Mouse (Mus musculus) kidney, embryonic 15.5 days (tissue): ENCODE data around the gene Rpl10a. TPM values are rescaled to one million over a fixed set of nuclear protein-coding genes. Genes with fewer than 3 reads are reported as not detected.
"Not testable (repeated sequence)": the region's sequence is repeated elsewhere in the genome, so short reads cannot be mapped to it uniquely, and the experiment has no call there.

ENCODE experiments used
- ATAC-seq: fragments of 200-750 bp; cut with Nextera tagmentation; replicated peaks from 2 replicates; pipeline ENCODE4 v1.8.0; 2017; ENCODE audit warnings: moderate TSS enrichment; ENCODE audit not compliant: low FRiP score
- H3K27ac ChIP-seq: fragments of 300-500 bp; sonication (generic); 2 replicates; pipeline ENCODE4 v1.5.1; 2015; ENCODE audit warnings: mild to moderate bottlenecking, inconsistent platforms
- H3K27me3 ChIP-seq: fragments of 300-500 bp; sonication (generic); 2 replicates; pipeline ENCODE4 v1.6.1; 2015; ENCODE audit warnings: inconsistent platforms
- H3K36me3 ChIP-seq: fragments of 300-500 bp; sonication (generic); 2 replicates; pipeline ENCODE4 v1.6.1; 2015; ENCODE audit warnings: inconsistent platforms
- H3K4me1 ChIP-seq: fragments of 300-500 bp; sonication (generic); 2 replicates; pipeline ENCODE4 v1.6.1; 2015; ENCODE audit warnings: inconsistent platforms
- H3K4me2 ChIP-seq: fragments of 300-500 bp; sonication (generic); 2 replicates; pipeline ENCODE4 v1.6.1; 2015; ENCODE audit warnings: moderate library complexity, mild to moderate bottlenecking, inconsistent platforms
- H3K4me3 ChIP-seq: fragments of 300-500 bp; sonication (generic); replicated peaks from 2 replicates; pipeline ENCODE4 v1.5.1; 2015; ENCODE audit warnings: mild to moderate bottlenecking, inconsistent platforms
- H3K9ac ChIP-seq: fragments of 300-500 bp; sonication (generic); 2 replicates; pipeline ENCODE4 v1.6.1; 2015; ENCODE audit warnings: mild to moderate bottlenecking, inconsistent platforms
- H3K9me3 ChIP-seq: fragments of 300-500 bp; sonication (generic); replicated peaks from 2 replicates; pipeline ENCODE4 v1.6.1; 2016; ENCODE audit warnings: inconsistent platforms
- WGBS: fragments of 180-500 bp; shearing (Covaris S2); methylation state at CpG from one replicate; pipeline ENCODE4 v1.1.7; 2015; ENCODE audit warnings: mixed read lengths; 5-methylcytosine and 5-hydroxymethylcytosine counted together
- polyA plus RNA-seq: library from polyadenylated mRNA; unstranded; fragments of >200 nt; fragmentation: Nextera tagmentation; extraction: Ambion mirVana; gene quantifications from 2 replicates; pipeline ENCODE4 v1.2.1, GENCODE M21; 2015

Gene Rpl10a
- polyA plus RNA-seq, 1 experiment from 2014 or later, result 643 TPM

GRCm38 (mm10) chr17:28350466-28351352 is 22.4 kb downstream of the Rpl10a start, which contains the start of gene Tead3:
Gene Tead3, minus strand, starts transcription at chr17:28350817.
- Histone ChIP-seq H3K4me3 (peak within 1 kb of the TSS; percentile 85), H3K4me1 (peaks cover 57% of the 10 kb centered on the region), H3K9me3 (no peaks in the 10 kb centered on the region), H3K4me2 (peak within 1 kb of the TSS; percentile 93), H3K27me3 (0 out of 2 replicates have a peak, but pooled peaks cover 7% of the 10 kb centered on the region), H3K27ac (peak within 1 kb of the TSS; percentile 99), H3K9ac (peak within 1 kb of the TSS; percentile 92), H3K36me3 (no peaks in the 10 kb centered on the region)
- under 1% methylated on average over 63 of the region's 73 CpGs for WGBS
- peak; percentile 84 for ATAC-seq

GRCm38 (mm10) chr17:28351353-28351890 is 23.2 kb downstream of the Rpl10a start:
- Histone ChIP-seq H3K27me3 (0 out of 2 replicates have a peak, but pooled peaks cover 7% of the 10 kb centered on the region), H3K4me1 (peaks cover 50% of the 10 kb centered on the region), H3K9ac (peak overlapping the region; percentile 92), H3K4me3 (peak overlapping the region; percentile 85), H3K36me3 (no peaks in the 10 kb centered on the region), H3K4me2 (peak overlapping the region; percentile 93), H3K9me3 (no peaks in the 10 kb centered on the region), H3K27ac (peak overlapping the region; percentile 99)
- peak; percentile 3; the same call in 1 of the 2 replicates for ATAC-seq
- 1% methylated on average over 29 of the region's 29 CpGs for WGBS

- 14% methylated on average over 11 of the region's 11 CpGs for WGBS
- Histone ChIP-seq H3K4me2 (peak overlapping the region; percentile 93), H3K9me3 (no peaks in the 10 kb centered on the region), H3K27ac (peak overlapping the region; percentile 99), H3K4me3 (peak overlapping the region; percentile 85), H3K27me3 (0 out of 2 replicates have a peak, but pooled peaks cover 7% of the 10 kb centered on the region), H3K36me3 (no peaks in the 10 kb centered on the region), H3K9ac (no peak overlapping the region), H3K4me1 (peaks cover 44% of the 10 kb centered on the region)
- ATAC-seq, result no peak
These were observed 23.7 kb downstream of the Rpl10a start for GRCm38 (mm10) chr17:28352018-28352417.

- H3K27ac ChIP-seq, result no peak overlapping the region
These were observed 27.6 kb downstream of the Rpl10a start for GRCm38 (mm10) chr17:28355871-28356270.

GRCm38 (mm10) chr17:28358576-28359261 is 30.4 kb downstream of the Rpl10a start:
- not testable (repeated sequence) for H3K27ac ChIP-seq

More at GRCm38 (mm10) chr17:28355871-28356270, 27.6 kb downstream of the Rpl10a start:
- no peaks in the 10 kb centered on the region for H3K36me3 ChIP-seq
- no peak for ATAC-seq
- no peak overlapping the region for H3K4me2 ChIP-seq
- H3K4me3 ChIP-seq, result no peak overlapping the region
- WGBS, result 85% methylated on average over 12 of the region's 12 CpGs
- peaks cover 30% of the 10 kb centered on the region for H3K4me1 ChIP-seq
- H3K27me3 ChIP-seq, result peaks cover 25% of the 10 kb centered on the region
- no peaks in the 10 kb centered on the region for H3K9me3 ChIP-seq
- no peak overlapping the region for H3K9ac ChIP-seq

GRCm38 (mm10) chr17:28360531-28361277 is 32.4 kb downstream of the Rpl10a start:
- WGBS, result 76% methylated on average over 9 of the region's 9 CpGs
- H3K9ac ChIP-seq, result no peak overlapping the region
- H3K9me3 ChIP-seq, result no peaks in the 10 kb centered on the region
- ATAC-seq, result no peak
- H3K4me1 ChIP-seq, result peaks cover 53% of the 10 kb centered on the region
- H3K27me3 ChIP-seq, result peaks cover 57% of the 10 kb centered on the region
- H3K36me3 ChIP-seq, result no peaks in the 10 kb centered on the region
- H3K4me3 ChIP-seq, result no peak overlapping the region
- H3K4me2 ChIP-seq, result no peak overlapping the region
- H3K27ac ChIP-seq, result no peak overlapping the region

More at GRCm38 (mm10) chr17:28358576-28359261, 30.4 kb downstream of the Rpl10a start:
- not testable (repeated sequence) for H3K9me3 ChIP-seq, H3K9ac ChIP-seq, ATAC-seq, H3K36me3 ChIP-seq, H3K4me3 ChIP-seq
- 0 out of 2 replicates have a peak overlapping the region, but pooled peaks have one; percentile 1 for H3K4me2 ChIP-seq
- peaks cover 38% of the 10 kb centered on the region for H3K27me3 ChIP-seq
- 14% methylated on average over 24 of the region's 24 CpGs for WGBS
- peaks cover 38% of the 10 kb centered on the region for H3K4me1 ChIP-seq

- ATAC-seq, result no peak
- no peak overlapping the region for H3K27ac ChIP-seq
- WGBS, result 26% methylated on average over 11 of the region's 11 CpGs
- peak overlapping the region; percentile 36 for H3K4me3 ChIP-seq
- H3K4me1 ChIP-seq, result peaks cover 53% of the 10 kb centered on the region
- H3K36me3 ChIP-seq, result no peaks in the 10 kb centered on the region
- H3K9me3 ChIP-seq, result no peaks in the 10 kb centered on the region
- peak overlapping the region; percentile 57 for H3K4me2 ChIP-seq
- H3K27me3 ChIP-seq, result peaks cover 62% of the 10 kb centered on the region
- H3K9ac ChIP-seq, result peak overlapping the region; percentile 34
These were observed 33.8 kb downstream of the Rpl10a start for GRCm38 (mm10) chr17:28361921-28362652.

GRCm38 (mm10) chr17:28362653-28363292 is 34.5 kb downstream of the Rpl10a start:
- H3K9ac ChIP-seq, result peak overlapping the region; percentile 34
- no peaks in the 10 kb centered on the region for H3K36me3 ChIP-seq
- H3K27me3 ChIP-seq, result peaks cover 62% of the 10 kb centered on the region
- H3K4me1 ChIP-seq, result peaks cover 53% of the 10 kb centered on the region
- no peaks in the 10 kb centered on the region for H3K9me3 ChIP-seq
- H3K4me2 ChIP-seq, result peak overlapping the region; percentile 57
- WGBS, result 3% methylated on average over 22 of the region's 25 CpGs
- H3K27ac ChIP-seq, result no peak overlapping the region
- ATAC-seq, result no peak
- H3K4me3 ChIP-seq, result peak overlapping the region; percentile 36

- H3K4me3 ChIP-seq, result peak overlapping the region; percentile 36; the same call in 1 of the 2 replicates
- peaks cover 54% of the 10 kb centered on the region for H3K4me1 ChIP-seq
- H3K9ac ChIP-seq, result peak overlapping the region; percentile 34; the same call in 1 of the 2 replicates
- ATAC-seq, result no peak
- no peaks in the 10 kb centered on the region for H3K9me3 ChIP-seq
- H3K4me2 ChIP-seq, result peak overlapping the region; percentile 67
- no peaks in the 10 kb centered on the region for H3K36me3 ChIP-seq
- no peak overlapping the region for H3K27ac ChIP-seq
- peaks cover 57% of the 10 kb centered on the region for H3K27me3 ChIP-seq
- WGBS, result 17% methylated on average over 6 of the region's 6 CpGs
These were observed 35.2 kb downstream of the Rpl10a start for GRCm38 (mm10) chr17:28363507-28363906.

GRCm38 (mm10) chr17:28365122-28365521 is 36.9 kb downstream of the Rpl10a start, which contains the start of gene Tulp1:
Gene Tulp1, minus strand, starts transcription at chr17:28365222.
- Histone ChIP-seq H3K9ac (peak within 1 kb of the TSS; percentile 32), H3K36me3 (no peaks in the 10 kb centered on the region), H3K4me1 (peaks cover 50% of the 10 kb centered on the region), H3K27ac (no peak within 1 kb of the TSS), H3K27me3 (peaks cover 51% of the 10 kb centered on the region), H3K4me2 (peak within 1 kb of the TSS; percentile 67), H3K9me3 (no peaks in the 10 kb centered on the region), H3K4me3 (peak within 1 kb of the TSS; percentile 35)
- no peak for ATAC-seq
- 35% methylated on average over 8 of the region's 8 CpGs for WGBS
